1 mouse cellular context compared by ENCODE assay signal in the genomic region with DNA sequence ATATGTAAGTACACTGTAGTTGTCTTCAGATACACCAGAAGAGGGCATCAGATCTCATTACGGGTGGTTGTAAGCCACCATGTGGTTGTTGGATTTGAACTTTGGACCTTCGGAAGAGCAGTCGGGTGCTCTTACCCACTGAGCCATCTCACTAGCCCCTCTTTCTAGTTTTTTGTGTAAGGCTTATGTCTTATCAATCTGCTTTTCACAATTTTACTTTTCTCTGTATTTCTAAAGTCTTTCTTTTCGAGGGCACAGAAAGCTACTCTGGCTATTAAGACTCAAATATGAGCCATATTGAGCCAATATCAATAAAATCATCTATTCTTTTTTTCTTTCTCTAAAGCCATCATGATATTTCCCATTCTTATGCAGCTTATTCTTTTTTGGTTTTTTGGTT. TPM values are rescaled to one million over a fixed set of nuclear protein-coding genes. Genes with fewer than 3 reads are reported as not detected.
"Had no signal": no experiment of that assay in that cellular context is flagged by ENCODE, and none has a peak within 500 bp of the region (broad histone marks: within the 10 kb centered on the region; RNA-seq: fewer than 3 reads in every experiment).

No protein-coding gene starts in this region.

RNA-seq across cellular contexts. Expression of gene Hspa1l, which starts 22.7 kb away (rescaled TPM):
- total RNA-seq: neutrophil, adult 5-6 weeks had no signal
